Mouse (Mus musculus) small intestine, adult 2 months (tissue): ENCODE results near the gene Zfp446.

ENCODE experiments used
- CTCF ChIP-seq: fragments of 200-500 bp; IDR thresholded peaks from 2 replicates; pipeline ENCODE4 v1.5.1; 2012; ENCODE audit warnings: low read depth, mild to moderate bottlenecking, control low read depth, inconsistent platforms, low read length, moderate library complexity, mixed read lengths; ENCODE audit not compliant: insufficient replicate concordance, insufficient read length; ENCODE audit errors: extremely low read depth
- POLR2A ChIP-seq: fragments of 200-500 bp; IDR thresholded peaks from 2 replicates; pipeline ENCODE4 v1.6.1; 2012; ENCODE audit warnings: low read depth, mild to moderate bottlenecking, control low read depth, inconsistent platforms, low read length, moderate library complexity

GRCm38 (mm10) chr7:13010005-13010908 lies 32.6 kb downstream of the Zfp446 start, which contains the start of gene Zbtb45:
- TF ChIP-seq CTCF = no peak
- no peak for TF ChIP-seq POLR2A
